Mouse (Mus musculus) heart, postnatal 0 days (tissue): ENCODE measurements around the gene Abi3. TPM values are rescaled to one million over a fixed set of nuclear protein-coding genes. Genes with fewer than 3 reads are reported as not detected.

ENCODE experiments used
- ATAC-seq: fragments of 200-750 bp; cut with Nextera tagmentation; 2 replicates; pipeline ENCODE4 v1.8.0; 2017; ENCODE audit warnings: low read depth, moderate number of reproducible peaks, moderate library complexity; ENCODE audit not compliant: insufficient read depth
- DNase-seq: peaks from one replicate; pipeline ENCODE4 v3.0.0-alpha.2; 2016; ENCODE audit warnings: low spot score
- H3K27ac ChIP-seq: fragments of 300-500 bp; sonication (generic); 2 replicates; pipeline ENCODE4 v1.5.1; 2014; ENCODE audit warnings: low read depth, mild to moderate bottlenecking
- H3K27me3 ChIP-seq: fragments of 300-500 bp; sonication (generic); 2 replicates; pipeline ENCODE4 v1.6.1; 2014; ENCODE audit warnings: low read length, mixed read lengths; ENCODE audit not compliant: control insufficient read depth, insufficient read depth
- H3K36me3 ChIP-seq: fragments of 300-500 bp; sonication (generic); replicated peaks from 2 replicates; pipeline ENCODE4 v1.6.1; 2014; ENCODE audit warnings: low read length, mixed read lengths; ENCODE audit not compliant: control insufficient read depth, insufficient read depth
- H3K4me1 ChIP-seq: fragments of 300-500 bp; sonication (generic); 2 replicates; pipeline ENCODE4 v1.6.1; 2014; ENCODE audit warnings: antibody characterized with exemption; ENCODE audit not compliant: control insufficient read depth, insufficient read depth
- H3K4me2 ChIP-seq: fragments of 300-500 bp; sonication (generic); 2 replicates; pipeline ENCODE4 v1.6.1; 2014; ENCODE audit warnings: low read depth, mild to moderate bottlenecking, low read length, moderate library complexity
- H3K4me3 ChIP-seq: fragments of 300-500 bp; sonication (generic); 2 replicates; pipeline ENCODE4 v1.5.1; 2014; ENCODE audit warnings: low read depth, low read length
- H3K9ac ChIP-seq: fragments of 300-500 bp; sonication (generic); replicated peaks from 2 replicates; pipeline ENCODE4 v1.6.1; 2014; ENCODE audit warnings: low read depth, low read length, mixed read lengths
- H3K9me3 ChIP-seq: fragments of 300-500 bp; sonication (generic); replicated peaks from 2 replicates; pipeline ENCODE4 v1.6.1; 2016; ENCODE audit warnings: low read length; ENCODE audit not compliant: control insufficient read depth
- CTCF ChIP-seq: IDR thresholded peaks from 2 replicates; pipeline ENCODE4 v1.5.1; 2016; ENCODE audit warnings: antibody characterized with exemption, control low read depth, low read depth
- EP300 ChIP-seq: IDR thresholded peaks from 2 replicates; pipeline ENCODE4 v1.6.1; 2016; ENCODE audit warnings: antibody characterized with exemption, low read depth
- WGBS: fragments of 180-500 bp; shearing (Covaris S2); extraction: QIAGEN DNeasy Blood & Tissue Kit; methylation state at CpG from one replicate; pipeline ENCODE4 v1.1.7; 2014; 5-methylcytosine and 5-hydroxymethylcytosine counted together
- polyA plus RNA-seq: library from polyadenylated mRNA; unstranded; fragments of >200 nt; fragmentation: Nextera tagmentation; extraction: Ambion mirVana; gene quantifications from 2 replicates; pipeline ENCODE4 v1.2.1, GENCODE M21; 2015
- total RNA-seq: library from RNA; depleted of rRNA; stranded (reverse); fragments of >200 nt; gene quantifications from 2 replicates; pipeline ENCODE4 v1.2.3, GENCODE M21; 2014; ENCODE audit warnings: low replicate concordance

Gene Abi3
- total and polyA plus RNA-seq, 2 experiments from 2014 or later, result 13.4 to 14.3 TPM

GRCm38 (mm10) chr11:95808448-95809011 lies 33.7 kb downstream of the Abi3 start:
- H3K4me3 ChIP-seq, result no peak overlapping the region
- H3K36me3 ChIP-seq, result no peaks in the 10 kb centered on the region
- no peak for DNase-seq
- ATAC-seq, result no peak
- H3K4me2 ChIP-seq, result no peak overlapping the region
- TF ChIP-seq EP300, result no peak
- no peak for TF ChIP-seq CTCF
- H3K4me1 ChIP-seq, result peaks cover 9% of the 10 kb centered on the region
- H3K27me3 ChIP-seq, result no peaks in the 10 kb centered on the region
- 44% methylated on average over 5 of the region's 5 CpGs for WGBS
- H3K9me3 ChIP-seq, result no peaks in the 10 kb centered on the region
- no peak overlapping the region for H3K9ac ChIP-seq
- H3K27ac ChIP-seq, result no peak overlapping the region

DNA sequence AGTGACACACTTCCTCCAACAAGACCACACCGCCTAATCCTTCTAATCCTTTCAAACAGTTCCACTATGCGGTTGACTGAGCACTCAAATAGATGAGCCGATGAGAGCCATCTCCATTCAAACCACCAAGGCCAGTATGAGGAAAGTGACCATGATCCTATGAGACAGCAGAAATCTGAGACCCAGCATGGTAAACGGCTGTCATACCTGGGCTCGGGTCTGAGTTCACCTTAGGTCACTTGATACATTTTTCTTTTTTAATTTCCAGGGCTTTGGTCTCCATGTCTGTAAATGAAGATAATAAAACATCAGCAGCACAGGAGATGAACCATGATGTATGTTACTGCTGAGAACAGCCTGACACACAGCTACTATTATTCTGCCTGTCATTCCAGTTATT lies 34.4 kb downstream of the Abi3 start:
- ATAC-seq (no peak), DNase-seq (no peak)
- H3K36me3 ChIP-seq, result no peaks in the 10 kb centered on the region
- H3K27ac ChIP-seq, result no peak overlapping the region
- no peak overlapping the region for H3K4me2 ChIP-seq
- H3K9ac ChIP-seq, result no peak overlapping the region
- H3K4me1 ChIP-seq, result peaks cover 9% of the 10 kb centered on the region
- 97% methylated on average over 5 of the region's 5 CpGs for WGBS
- H3K27me3 ChIP-seq, result no peaks in the 10 kb centered on the region
- no peak overlapping the region for H3K4me3 ChIP-seq
- no peaks in the 10 kb centered on the region for H3K9me3 ChIP-seq
- no peak for TF ChIP-seq CTCF
- TF ChIP-seq EP300, result no peak

DNA sequence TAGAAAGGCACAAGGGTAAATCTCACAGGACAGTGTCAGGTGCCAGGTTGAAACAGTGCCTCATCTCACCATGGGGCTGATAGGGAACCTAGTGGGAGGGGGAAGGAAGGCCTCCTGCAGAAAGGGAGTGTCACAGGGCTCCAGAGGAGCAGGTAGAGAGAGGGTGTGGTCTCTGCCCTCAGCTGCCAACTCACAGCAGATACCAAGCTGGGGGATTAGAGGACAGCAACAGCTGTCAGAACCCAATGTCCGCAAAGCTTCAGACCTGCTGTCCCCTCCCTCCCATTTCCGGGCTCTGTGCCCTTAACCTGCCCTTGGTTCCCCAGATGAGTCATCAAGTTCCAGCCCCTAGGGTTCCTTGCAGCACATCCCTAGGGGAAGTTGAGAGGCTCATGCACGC lies 36.7 kb downstream of the Abi3 start:
- Histone ChIP-seq H3K9me3 (no peaks in the 10 kb centered on the region), H3K27me3 (no peaks in the 10 kb centered on the region), H3K4me3 (no peak overlapping the region), H3K9ac (no peak overlapping the region), H3K36me3 (no peaks in the 10 kb centered on the region), H3K4me1 (peaks cover 9% of the 10 kb centered on the region), H3K27ac (peak overlapping the region; percentile 15; the same call in 1 of the 2 replicates), H3K4me2 (no peak overlapping the region)
- ATAC-seq, result peak; percentile 69
- TF ChIP-seq CTCF, result no peak
- TF ChIP-seq EP300, result no peak
- DNase-seq, result peak; percentile 57
- WGBS, result 12% methylated on average over 3 of the region's 3 CpGs

- no peak overlapping the region for H3K4me3 ChIP-seq
- no peak overlapping the region for H3K4me2 ChIP-seq
- no peak for ATAC-seq
- no peak for TF ChIP-seq CTCF
- no peak for DNase-seq
- no peaks in the 10 kb centered on the region for H3K27me3 ChIP-seq
- no peaks in the 10 kb centered on the region for H3K9me3 ChIP-seq
- H3K4me1 ChIP-seq, result peaks cover 9% of the 10 kb centered on the region
- no peaks in the 10 kb centered on the region for H3K36me3 ChIP-seq
- no peak overlapping the region for H3K9ac ChIP-seq
- H3K27ac ChIP-seq, result no peak overlapping the region
- WGBS, result 82% methylated on average over 5 of the region's 5 CpGs
Observed at GRCm38 (mm10) chr11:95805010-95805409, 37.3 kb downstream of the Abi3 start.

DNA sequence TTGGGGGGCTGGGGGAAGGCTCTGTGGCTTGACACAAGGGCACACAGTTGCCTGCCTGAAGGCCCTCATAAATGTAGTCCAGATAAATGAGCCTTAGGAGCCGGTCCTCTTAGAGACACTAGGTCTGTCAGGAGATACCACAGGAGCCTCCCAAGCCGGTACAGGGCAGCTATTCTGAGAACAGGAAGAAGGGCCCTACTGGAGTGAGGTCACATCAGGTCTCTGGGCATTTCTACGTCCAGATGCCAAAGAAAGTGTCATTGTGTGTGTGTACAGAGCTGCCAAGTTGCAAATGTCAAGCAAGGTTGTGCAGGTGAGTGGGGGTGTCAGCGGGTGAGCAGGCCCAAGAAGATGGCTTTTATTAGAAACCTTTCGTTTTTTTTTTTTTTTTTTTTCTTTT lies 46.7 kb downstream of the Abi3 start:
- Histone ChIP-seq H3K36me3 (no peaks in the 10 kb centered on the region), H3K4me3 (no peak overlapping the region), H3K9ac (no peak overlapping the region), H3K4me1 (peaks cover 26% of the 10 kb centered on the region), H3K9me3 (no peaks in the 10 kb centered on the region), H3K27ac (peak overlapping the region; percentile 51; the same call in 1 of the 2 replicates), H3K27me3 (peaks cover 11% of the 10 kb centered on the region; the same call in 1 of the 2 replicates), H3K4me2 (no peak overlapping the region)
- WGBS, result 31% methylated on average over 5 of the region's 5 CpGs
- ATAC-seq (peak; percentile 52; the same call in 1 of the 2 replicates), DNase-seq (no peak)
- TF ChIP-seq CTCF (no peak), EP300 (no peak)

GRCm38 (mm10) chr11:95794201-95794600 lies 48.1 kb downstream of the Abi3 start:
- 38% methylated on average over 5 of the region's 5 CpGs for WGBS
- H3K4me2 ChIP-seq, result no peak overlapping the region
- ATAC-seq (no peak), DNase-seq (no peak)
- peaks cover 11% of the 10 kb centered on the region; the same call in 1 of the 2 replicates for H3K27me3 ChIP-seq
- no peak overlapping the region for H3K4me3 ChIP-seq
- 0 out of 2 replicates have a peak overlapping the region, but pooled peaks have one; percentile 4 for H3K27ac ChIP-seq
- no peaks in the 10 kb centered on the region for H3K9me3 ChIP-seq
- H3K36me3 ChIP-seq, result no peaks in the 10 kb centered on the region
- peaks cover 26% of the 10 kb centered on the region for H3K4me1 ChIP-seq
- TF ChIP-seq EP300, result no peak
- no peak for TF ChIP-seq CTCF
- no peak overlapping the region for H3K9ac ChIP-seq
